Mouse (Mus musculus): Measurements from ENCODE around the gene Kcnq1. TPM values are rescaled to one million over a fixed set of nuclear protein-coding genes. Genes with fewer than 3 reads are reported as not detected.

Gene Kcnq1
- 8.7 TPM for polyA plus RNA-seq (2014; fragmentation: Illumina TruSeq; extraction: RNeasy Lipid Tissue Mini Kit (QIAGEN cat#74804); ENCODE audit: low read depth, low replicate concordance)

GRCm38 (mm10) chr7:143106062-143106461 lies at the start of gene Kcnq1:
Gene Kcnq1, plus strand, starts transcription at chr7:143106362.

GRCm38 (mm10) chr7:143068882-143069591 lies 37.1 kb upstream of the Kcnq1 start, which contains the start of gene Tssc4:
Gene Tssc4, plus strand, starts transcription at chr7:143069249.

GRCm38 (mm10) chr7:143094592-143095553 lies 11.3 kb upstream of the Kcnq1 start, which contains the start of gene Trpm5:
Gene Trpm5, minus strand, starts transcription at chr7:143094642.

GRCm38 (mm10) chr7:143460874-143461273 lies 354.7 kb downstream of the Kcnq1 start, which contains the start of gene Cdkn1c:
Gene Cdkn1c, minus strand, starts transcription at chr7:143461050.

GRCm38 (mm10) chr7:143473347-143474101 lies 367.4 kb downstream of the Kcnq1 start, which contains the start of gene Slc22a18:
Gene Slc22a18, plus strand, starts transcription at chr7:143473736.

Other genes with a start within 250 kb of the Kcnq1 start
- gene Th, start 175.2 kb upstream of the Kcnq1 start, polyA plus RNA-seq (2014; fragmentation: Illumina TruSeq; extraction: RNeasy Lipid Tissue Mini Kit (QIAGEN cat#74804); ENCODE audit: low read depth, low replicate concordance): not detected
- not detected for gene Ascl2, start 137.1 kb upstream of the Kcnq1 start, polyA plus RNA-seq (2014; fragmentation: Illumina TruSeq; extraction: RNeasy Lipid Tissue Mini Kit (QIAGEN cat#74804); ENCODE audit: low read depth, low replicate concordance)
- 0.36 TPM for gene Tspan32, start 101.3 kb upstream of the Kcnq1 start, polyA plus RNA-seq (2014; fragmentation: Illumina TruSeq; extraction: RNeasy Lipid Tissue Mini Kit (QIAGEN cat#74804); ENCODE audit: low read depth, low replicate concordance)
- gene Cd81, start 53.6 kb upstream of the Kcnq1 start, polyA plus RNA-seq (2014; fragmentation: Illumina TruSeq; extraction: RNeasy Lipid Tissue Mini Kit (QIAGEN cat#74804); ENCODE audit: low read depth, low replicate concordance): 122 TPM
- gene Tssc4, start 37.1 kb upstream of the Kcnq1 start, polyA plus RNA-seq (2014; fragmentation: Illumina TruSeq; extraction: RNeasy Lipid Tissue Mini Kit (QIAGEN cat#74804); ENCODE audit: low read depth, low replicate concordance): 0.73 TPM
- not detected for gene Trpm5, start 11.7 kb upstream of the Kcnq1 start, polyA plus RNA-seq (2014; fragmentation: Illumina TruSeq; extraction: RNeasy Lipid Tissue Mini Kit (QIAGEN cat#74804); ENCODE audit: low read depth, low replicate concordance)

Measured in kidney, adult 10 weeks (tissue).